Mouse (Mus musculus) hindbrain, embryonic 11.5 days (tissue): ENCODE measurements around the gene Rab37. TPM values are rescaled to one million over a fixed set of nuclear protein-coding genes. Genes with fewer than 3 reads are reported as not detected.

Source experiments
- ATAC-seq: fragments of 200-750 bp; cut with Nextera tagmentation; 2 replicates; pipeline ENCODE4 v1.8.0; 2017; ENCODE audit warnings: mild to moderate bottlenecking, moderate TSS enrichment, moderate library complexity; ENCODE audit not compliant: low FRiP score
- DNase-seq: peaks from one replicate; pipeline ENCODE4 v3.0.0-alpha.2; 2015; ENCODE audit warnings: low spot score
- H3K27ac ChIP-seq: fragments of 300-500 bp; sonication (generic); 2 replicates; pipeline ENCODE4 v1.5.1; 2014; ENCODE audit warnings: mild to moderate bottlenecking, low read depth, low read length
- H3K27me3 ChIP-seq: fragments of 300-500 bp; sonication (generic); 2 replicates; pipeline ENCODE4 v1.6.1; 2014; ENCODE audit warnings: mild to moderate bottlenecking, low read length, moderate library complexity, mixed read lengths; ENCODE audit not compliant: control insufficient read depth, insufficient read depth
- H3K36me3 ChIP-seq: fragments of 300-500 bp; sonication (generic); 2 replicates; pipeline ENCODE4 v1.6.1; 2014; ENCODE audit warnings: mild to moderate bottlenecking, low read length, moderate library complexity, mixed read lengths; ENCODE audit not compliant: control insufficient read depth, insufficient read depth
- H3K4me1 ChIP-seq: fragments of 300-500 bp; sonication (generic); replicated peaks from 2 replicates; pipeline ENCODE4 v1.6.1; 2014; ENCODE audit warnings: low read length, mixed read lengths; ENCODE audit not compliant: control insufficient read depth, insufficient read depth
- H3K4me2 ChIP-seq: fragments of 300-500 bp; sonication (generic); replicated peaks from 2 replicates; pipeline ENCODE4 v1.6.1; 2014; ENCODE audit warnings: mild to moderate bottlenecking, low read depth, low read length
- H3K4me3 ChIP-seq: fragments of 300-500 bp; sonication (generic); 2 replicates; pipeline ENCODE4 v1.5.1; 2014; ENCODE audit warnings: low read depth, low read length
- H3K9ac ChIP-seq: fragments of 300-500 bp; sonication (generic); 2 replicates; pipeline ENCODE4 v1.6.1; 2014; ENCODE audit warnings: low read depth, low read length
- H3K9me3 ChIP-seq: fragments of 300-500 bp; sonication (generic); 2 replicates; pipeline ENCODE4 v1.6.1; 2016; ENCODE audit warnings: low read length; ENCODE audit not compliant: control insufficient read depth
- WGBS: fragments of 180-500 bp; shearing (Covaris S2); extraction: QIAGEN DNeasy Blood & Tissue Kit; methylation state at CpG from one replicate; pipeline ENCODE4 v1.1.7; 2014; 5-methylcytosine and 5-hydroxymethylcytosine counted together
- polyA plus RNA-seq: library from polyadenylated mRNA; unstranded; fragments of >200 nt; fragmentation: Nextera tagmentation; extraction: Ambion mirVana; gene quantifications from 2 replicates; pipeline ENCODE4 v1.2.1, GENCODE M21; 2014

Gene Rab37
- polyA plus RNA-seq, 1 experiment from 2014 or later, result 0.42 TPM

- H3K27me3 ChIP-seq, result peaks cover 14% of the 10 kb centered on the region
- no peak overlapping the region for H3K4me2 ChIP-seq
- H3K9me3 ChIP-seq, result no peaks in the 10 kb centered on the region
- no peak overlapping the region for H3K4me3 ChIP-seq
- no peak overlapping the region for H3K9ac ChIP-seq
- no peak for DNase-seq
- 70% methylated on average over 6 of the region's 6 CpGs for WGBS
- ATAC-seq, result no peak
- H3K27ac ChIP-seq, result no peak overlapping the region
- H3K36me3 ChIP-seq, result no peaks in the 10 kb centered on the region
- peaks cover 6% of the 10 kb centered on the region for H3K4me1 ChIP-seq
Observed at GRCm38 (mm10) chr11:115066768-115067167, 24.5 kb upstream of the Rab37 start.

- Histone ChIP-seq H3K27ac (peak overlapping the region; percentile 30; the same call in 1 of the 2 replicates), H3K9me3 (no peaks in the 10 kb centered on the region), H3K4me3 (no peak overlapping the region), H3K4me2 (peak overlapping the region; percentile 32), H3K27me3 (peaks cover 28% of the 10 kb centered on the region), H3K36me3 (no peaks in the 10 kb centered on the region), H3K4me1 (peaks cover 6% of the 10 kb centered on the region), H3K9ac (0 out of 2 replicates have a peak overlapping the region, but pooled peaks have one; percentile 7)
- WGBS, result 5% methylated on average over 9 of the region's 9 CpGs
- ATAC-seq (peak; percentile 53), DNase-seq (peak; percentile 56)
Observed at GRCm38 (mm10) chr11:115071015-115071551, 20.1 kb upstream of the Rab37 start.

GRCm38 (mm10) chr11:115071631-115072294, 19.5 kb upstream of the Rab37 start:
- Histone ChIP-seq H3K4me2 (peak overlapping the region; percentile 32), H3K4me1 (peaks cover 6% of the 10 kb centered on the region), H3K9ac (0 out of 2 replicates have a peak overlapping the region, but pooled peaks have one; percentile 7), H3K36me3 (no peaks in the 10 kb centered on the region), H3K27me3 (peaks cover 28% of the 10 kb centered on the region), H3K27ac (0 out of 2 replicates have a peak overlapping the region, but pooled peaks have one; percentile 30), H3K4me3 (no peak overlapping the region), H3K9me3 (no peaks in the 10 kb centered on the region)
- WGBS, result 12% methylated on average over 14 of the region's 14 CpGs
- ATAC-seq (no peak), DNase-seq (peak; percentile 27)

DNA sequence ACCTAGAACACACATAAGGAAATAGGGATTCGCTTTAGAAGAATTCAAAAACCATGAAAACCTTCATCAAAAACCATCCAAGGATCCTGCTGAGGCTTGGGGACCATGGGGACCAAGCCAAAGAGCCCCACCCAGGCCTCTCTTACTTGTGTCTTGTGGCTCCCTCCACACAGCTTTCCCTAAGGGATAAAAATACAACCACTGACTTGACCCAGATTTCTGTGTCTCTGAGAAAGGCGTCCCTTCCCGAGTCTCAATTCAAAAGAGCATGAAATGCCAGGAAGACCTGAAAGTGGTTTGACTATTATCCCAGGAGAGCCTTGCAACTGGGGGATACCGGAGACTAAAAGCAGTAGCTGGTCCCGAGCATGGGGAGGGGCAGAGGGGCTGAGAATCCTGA, 18.2 kb upstream of the Rab37 start:
- ATAC-seq, result no peak
- DNase-seq, result no peak
- Histone ChIP-seq H3K4me2 (no peak overlapping the region), H3K9me3 (no peaks in the 10 kb centered on the region), H3K9ac (no peak overlapping the region), H3K4me1 (peaks cover 6% of the 10 kb centered on the region), H3K4me3 (no peak overlapping the region), H3K27me3 (peaks cover 28% of the 10 kb centered on the region), H3K27ac (no peak overlapping the region), H3K36me3 (no peaks in the 10 kb centered on the region)
- 63% methylated on average over 5 of the region's 5 CpGs for WGBS

GRCm38 (mm10) chr11:115075407-115075806, 15.8 kb upstream of the Rab37 start:
- Histone ChIP-seq H3K36me3 (no peaks in the 10 kb centered on the region), H3K4me3 (no peak overlapping the region), H3K27me3 (peaks cover 18% of the 10 kb centered on the region), H3K4me2 (no peak overlapping the region), H3K4me1 (peaks cover 6% of the 10 kb centered on the region), H3K9ac (no peak overlapping the region), H3K9me3 (no peaks in the 10 kb centered on the region), H3K27ac (no peak overlapping the region)
- no peak for DNase-seq
- WGBS, result 81% methylated on average over 7 of the region's 7 CpGs
- ATAC-seq, result no peak

GRCm38 (mm10) chr11:115075859-115076258, 15.4 kb upstream of the Rab37 start:
- DNase-seq, result no peak
- H3K9ac ChIP-seq, result no peak overlapping the region
- H3K36me3 ChIP-seq, result no peaks in the 10 kb centered on the region
- H3K27me3 ChIP-seq, result peaks cover 18% of the 10 kb centered on the region
- H3K9me3 ChIP-seq, result no peaks in the 10 kb centered on the region
- no peak overlapping the region for H3K4me2 ChIP-seq
- H3K4me3 ChIP-seq, result no peak overlapping the region
- H3K4me1 ChIP-seq, result peaks cover 4% of the 10 kb centered on the region
- no peak for ATAC-seq
- no peak overlapping the region for H3K27ac ChIP-seq
- WGBS, result 56% methylated on average over 5 of the region's 5 CpGs

DNA sequence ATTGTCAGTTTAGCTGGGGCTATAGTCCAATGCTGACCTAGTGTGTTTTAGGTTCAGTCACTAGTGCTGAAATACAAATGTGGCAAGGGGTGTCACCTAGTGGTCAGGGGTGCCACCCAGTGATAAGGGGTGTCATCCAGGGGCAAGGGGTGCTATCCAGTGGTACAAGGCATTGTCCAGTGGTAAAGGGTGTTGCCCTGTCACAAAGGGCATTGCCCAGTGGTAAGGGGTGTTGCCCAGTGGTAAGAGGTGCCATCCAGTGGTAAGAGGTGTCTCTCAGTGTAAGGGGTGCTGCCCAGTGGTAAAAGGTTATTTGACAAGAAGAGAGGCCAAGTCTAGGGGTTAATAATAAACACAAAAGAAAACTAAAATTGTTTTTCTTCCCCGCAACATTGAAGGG, 13.8 kb upstream of the Rab37 start:
- Histone ChIP-seq H3K27me3 (peaks cover 18% of the 10 kb centered on the region), H3K4me3 (no peak overlapping the region), H3K36me3 (no peaks in the 10 kb centered on the region), H3K9ac (no peak overlapping the region), H3K27ac (no peak overlapping the region), H3K4me1 (no peaks in the 10 kb centered on the region), H3K4me2 (no peak overlapping the region), H3K9me3 (no peaks in the 10 kb centered on the region)
- WGBS, result 90% methylated on average over 1 of the region's 1 CpGs
- no peak for ATAC-seq
- DNase-seq, result no peak

DNA sequence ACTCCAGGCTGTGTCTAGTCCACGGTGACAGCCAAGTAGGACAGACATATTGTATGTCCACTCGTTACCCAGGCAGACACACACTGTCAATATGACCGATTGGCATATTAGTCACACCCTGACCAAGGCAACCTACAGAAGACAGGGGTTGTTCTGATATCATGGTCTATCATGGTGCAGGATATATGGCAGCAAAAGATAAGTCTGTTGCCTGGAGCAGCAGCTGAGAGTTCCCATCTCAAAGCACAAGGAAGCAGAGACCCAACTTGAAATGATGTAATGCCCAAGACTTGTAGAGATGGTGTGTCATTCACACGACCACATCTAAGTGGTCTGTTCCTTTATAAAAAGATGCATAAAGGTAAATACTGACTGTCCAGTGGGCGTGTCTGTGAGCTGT, 12.6 kb upstream of the Rab37 start:
- ATAC-seq, result no peak
- H3K9ac ChIP-seq, result no peak overlapping the region
- H3K27me3 ChIP-seq, result peaks cover 9% of the 10 kb centered on the region
- H3K36me3 ChIP-seq, result no peaks in the 10 kb centered on the region
- no peak overlapping the region for H3K4me3 ChIP-seq
- 82% methylated on average over 5 of the region's 5 CpGs for WGBS
- H3K27ac ChIP-seq, result no peak overlapping the region
- DNase-seq, result no peak
- no peak overlapping the region for H3K4me2 ChIP-seq
- no peaks in the 10 kb centered on the region for H3K9me3 ChIP-seq
- peaks cover under 1% of the 10 kb centered on the region; the same call in 1 of the 2 replicates for H3K4me1 ChIP-seq

DNA sequence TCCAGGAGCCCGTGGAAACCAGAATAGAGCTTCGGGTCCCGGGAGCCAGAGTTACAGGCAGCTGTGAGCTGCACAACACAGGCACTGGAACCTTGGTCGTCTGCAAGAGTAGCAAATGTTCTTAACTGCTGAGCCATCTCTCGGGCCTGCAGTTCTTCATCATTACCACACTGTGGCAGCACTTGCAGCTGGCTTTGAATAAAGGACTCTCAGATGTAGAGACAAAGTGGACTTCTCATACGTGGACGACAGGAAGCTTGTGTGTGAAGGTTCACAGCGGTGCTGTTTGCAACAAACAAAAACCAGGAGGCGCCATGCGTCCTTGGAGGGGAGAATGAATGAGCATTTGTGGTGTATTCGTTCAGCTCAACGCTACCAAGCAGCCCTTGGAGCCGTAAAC, 10.3 kb upstream of the Rab37 start:
- H3K9ac ChIP-seq, result no peak overlapping the region
- no peaks in the 10 kb centered on the region for H3K36me3 ChIP-seq
- 40% methylated on average over 13 of the region's 13 CpGs for WGBS

More for the DNA sequence above, 10.3 kb upstream of the Rab37 start:
- no peak overlapping the region for H3K4me3 ChIP-seq
- no peak overlapping the region for H3K4me2 ChIP-seq
- peak; percentile 76 for DNase-seq
- H3K9me3 ChIP-seq, result no peaks in the 10 kb centered on the region
- no peak for ATAC-seq
- H3K27me3 ChIP-seq, result no peaks in the 10 kb centered on the region; the same call in 1 of the 2 replicates
- no peak overlapping the region for H3K27ac ChIP-seq
- H3K4me1 ChIP-seq, result peaks cover 3% of the 10 kb centered on the region
